Mouse (Mus musculus) intestine, embryonic 14.5 days (tissue): ENCODE data around the gene Sdr9c7. TPM values are rescaled to one million over a fixed set of nuclear protein-coding genes. Genes with fewer than 3 reads are reported as not detected.
A peak's percentile ranks its signal among the peaks of the same experiment; 100 is the strongest.
"Not testable (repeated sequence)": the region's sequence is repeated elsewhere in the genome, so short reads cannot be mapped to it uniquely, and the experiment has no call there.

Experiments
- ATAC-seq: fragments of 200-750 bp; cut with Nextera tagmentation; replicated peaks from 2 replicates; pipeline ENCODE4 v1.8.0; 2017; ENCODE audit warnings: low read depth, moderate number of reproducible peaks, moderate TSS enrichment, moderate library complexity; ENCODE audit not compliant: low FRiP score, low TSS enrichment
- DNase-seq: peaks from one replicate; pipeline ENCODE4 v3.0.0-alpha.2; 2018; ENCODE audit warnings: low spot score
- H3K27ac ChIP-seq: fragments of 300-500 bp; sonication (generic); 2 replicates; pipeline ENCODE4 v1.5.1; 2014; ENCODE audit warnings: low read depth, mild to moderate bottlenecking, control low read depth
- H3K27me3 ChIP-seq: fragments of 300-500 bp; sonication (generic); replicated peaks from 2 replicates; pipeline ENCODE4 v1.6.1; 2014; ENCODE audit warnings: low read length, control low read depth; ENCODE audit not compliant: control insufficient read depth, insufficient read depth
- H3K36me3 ChIP-seq: fragments of 300-500 bp; sonication (generic); 2 replicates; pipeline ENCODE4 v1.6.1; 2014; ENCODE audit warnings: low read length, control low read depth; ENCODE audit not compliant: control insufficient read depth, insufficient read depth
- H3K4me1 ChIP-seq: fragments of 300-500 bp; sonication (generic); replicated peaks from 2 replicates; pipeline ENCODE4 v1.6.1; 2014; ENCODE audit warnings: low read length, control low read depth, mixed read lengths; ENCODE audit not compliant: control insufficient read depth, insufficient read depth
- H3K4me2 ChIP-seq: fragments of 300-500 bp; sonication (generic); 2 replicates; pipeline ENCODE4 v1.6.1; 2014; ENCODE audit warnings: low read length
- H3K4me3 ChIP-seq: fragments of 300-500 bp; sonication (generic); 2 replicates; pipeline ENCODE4 v1.5.1; 2014; ENCODE audit warnings: low read depth, low read length, control low read depth, mixed read lengths
- H3K9ac ChIP-seq: fragments of 300-500 bp; sonication (generic); 2 replicates; pipeline ENCODE4 v1.6.1; 2014; ENCODE audit warnings: mild to moderate bottlenecking, low read length
- H3K9me3 ChIP-seq: fragments of 300-500 bp; sonication (generic); 2 replicates; pipeline ENCODE4 v1.6.1; 2016; ENCODE audit warnings: low read length, control low read depth; ENCODE audit not compliant: control insufficient read depth
- WGBS: fragments of 180-500 bp; shearing (Covaris S2); extraction: QIAGEN DNeasy Blood & Tissue Kit; methylation state at CpG from one replicate; pipeline ENCODE4 v1.1.7; 2014; 5-methylcytosine and 5-hydroxymethylcytosine counted together
- polyA plus RNA-seq: library from polyadenylated mRNA; unstranded; fragments of >200 nt; fragmentation: Nextera tagmentation; extraction: Ambion mirVana; gene quantifications from 2 replicates; pipeline ENCODE4 v1.2.1, GENCODE M21; 2014

The Sdr9c7 gene
- polyA plus RNA-seq, 1 experiment from 2014 or later, result not detected

DNA sequence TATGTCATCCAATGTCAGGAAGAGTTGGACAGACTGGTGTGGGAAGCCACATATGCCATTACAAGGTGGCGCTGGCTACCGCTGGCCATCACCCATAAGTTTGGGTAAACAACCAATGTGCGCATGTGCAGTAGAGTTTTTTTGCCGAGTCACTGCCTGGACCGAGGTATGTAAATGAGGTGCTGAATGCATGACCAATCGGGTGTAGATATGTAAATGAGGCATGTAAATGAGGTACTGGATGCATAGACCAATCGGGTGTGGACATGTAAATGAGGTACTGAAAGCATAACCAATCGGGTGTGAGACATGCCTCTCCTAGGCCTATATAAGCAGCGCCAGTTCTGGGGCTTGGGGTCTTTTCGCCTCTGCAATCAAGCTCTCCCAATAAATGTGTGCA is 41.3 kb downstream of the Sdr9c7 start:
- H3K36me3 ChIP-seq, H3K4me2 ChIP-seq, H3K9ac ChIP-seq, H3K9me3 ChIP-seq, H3K27me3 ChIP-seq, H3K4me3 ChIP-seq, DNase-seq, ATAC-seq, H3K27ac ChIP-seq, H3K4me1 ChIP-seq: not testable (repeated sequence)
- 98% methylated on average over 10 of the region's 10 CpGs for WGBS

DNA sequence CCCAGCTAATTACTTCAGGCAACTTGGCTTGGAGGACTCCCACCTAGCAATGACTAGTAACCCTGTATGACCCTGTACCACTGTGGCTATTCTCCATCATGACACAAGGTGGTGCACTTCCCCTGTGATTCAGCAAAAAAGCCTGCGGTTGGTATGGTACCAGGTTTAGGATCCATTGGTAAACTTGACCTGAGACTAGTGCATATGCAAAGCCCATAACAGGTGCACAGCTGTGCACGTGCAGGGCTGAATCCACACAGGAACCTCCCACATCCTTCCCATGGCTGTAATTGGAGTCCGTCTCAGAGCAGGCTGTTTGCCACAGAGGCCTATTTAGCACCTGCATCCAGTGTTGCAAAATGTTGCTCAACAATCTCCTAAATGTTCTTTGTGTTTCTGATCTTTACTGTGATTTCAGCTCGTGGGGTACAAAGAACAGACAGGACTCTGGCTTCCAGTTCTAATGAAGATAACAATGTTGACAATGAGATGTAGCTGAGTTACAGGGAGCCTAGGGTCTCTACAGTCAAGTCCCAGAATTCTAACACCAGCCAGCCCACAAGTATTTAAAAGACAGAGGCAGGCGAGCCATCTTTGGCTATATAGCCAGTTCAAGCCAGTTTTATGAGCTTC is 47.2 kb downstream of the Sdr9c7 start:
- WGBS, result 40% methylated on average over 5 of the region's 5 CpGs
- no peak overlapping the region for H3K9ac ChIP-seq
- no peak overlapping the region for H3K4me2 ChIP-seq
- peak; percentile 80 for DNase-seq
- H3K36me3 ChIP-seq, result no peaks in the 10 kb centered on the region
- no peaks in the 10 kb centered on the region for H3K9me3 ChIP-seq
- peak; percentile 55 for ATAC-seq
- no peaks in the 10 kb centered on the region for H3K4me1 ChIP-seq
- H3K27me3 ChIP-seq, result no peaks in the 10 kb centered on the region
- no peak overlapping the region for H3K27ac ChIP-seq
- H3K4me3 ChIP-seq, result no peak overlapping the region

DNA sequence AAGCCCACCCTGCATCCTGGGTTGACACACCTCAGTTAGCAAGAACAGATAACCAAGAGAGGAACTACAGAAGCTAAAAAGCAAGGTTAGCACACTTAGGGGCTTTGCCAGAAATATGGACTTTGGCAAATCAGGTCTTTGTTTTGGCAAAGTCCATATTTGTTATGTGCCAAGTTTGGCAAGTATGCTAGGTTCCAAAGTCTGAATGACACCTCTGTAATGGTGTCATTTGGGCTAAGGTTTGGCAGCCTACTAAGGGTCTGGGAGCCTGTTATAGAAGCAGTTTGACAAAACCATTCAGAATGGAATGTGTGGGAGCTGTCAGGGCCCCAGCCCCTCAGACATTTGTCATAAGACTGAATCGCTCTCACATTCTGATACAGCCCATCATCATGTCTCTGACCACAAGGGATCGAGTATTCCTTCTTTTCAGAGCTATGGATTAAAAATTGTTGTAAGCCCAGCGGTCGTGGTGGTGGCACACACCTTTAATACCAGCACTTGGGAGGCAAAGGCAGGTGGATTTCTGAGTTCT is 51.3 kb downstream of the Sdr9c7 start:
- ATAC-seq (no peak), DNase-seq (no peak)
- H3K4me2 ChIP-seq, result no peak overlapping the region
- H3K9ac ChIP-seq, result no peak overlapping the region
- no peaks in the 10 kb centered on the region for H3K9me3 ChIP-seq
- H3K27ac ChIP-seq, result no peak overlapping the region
- no peaks in the 10 kb centered on the region for H3K36me3 ChIP-seq
- no peak overlapping the region for H3K4me3 ChIP-seq
- WGBS, result 80% methylated on average over 4 of the region's 4 CpGs
- H3K27me3 ChIP-seq, result no peaks in the 10 kb centered on the region
- H3K4me1 ChIP-seq, result no peaks in the 10 kb centered on the region

DNA sequence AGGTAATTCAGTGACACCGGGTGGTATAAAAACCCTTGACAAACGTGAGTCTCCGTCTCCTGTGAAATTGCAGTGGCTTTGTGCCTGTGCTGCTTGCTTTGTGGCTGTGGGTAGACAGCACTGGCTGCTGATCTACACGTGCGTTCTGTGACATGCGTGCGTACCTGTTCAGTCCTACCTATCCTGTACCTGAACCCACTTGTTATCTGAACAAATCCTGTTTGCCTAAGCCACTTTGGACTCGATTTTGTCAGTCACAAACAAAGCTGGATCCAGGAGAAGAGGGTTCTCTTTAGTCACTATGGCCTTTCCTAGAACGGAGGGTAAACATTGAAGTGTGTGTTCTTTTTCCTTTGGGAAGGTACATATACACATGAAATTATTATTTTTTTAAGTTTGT is 53.1 kb downstream of the Sdr9c7 start:
- Histone ChIP-seq H3K27me3 (no peaks in the 10 kb centered on the region), H3K4me2 (no peak overlapping the region), H3K4me1 (no peaks in the 10 kb centered on the region), H3K36me3 (no peaks in the 10 kb centered on the region), H3K4me3 (no peak overlapping the region), H3K9me3 (no peaks in the 10 kb centered on the region), H3K9ac (no peak overlapping the region), H3K27ac (no peak overlapping the region)
- DNase-seq (no peak), ATAC-seq (no peak)
- 77% methylated on average over 9 of the region's 9 CpGs for WGBS

DNA sequence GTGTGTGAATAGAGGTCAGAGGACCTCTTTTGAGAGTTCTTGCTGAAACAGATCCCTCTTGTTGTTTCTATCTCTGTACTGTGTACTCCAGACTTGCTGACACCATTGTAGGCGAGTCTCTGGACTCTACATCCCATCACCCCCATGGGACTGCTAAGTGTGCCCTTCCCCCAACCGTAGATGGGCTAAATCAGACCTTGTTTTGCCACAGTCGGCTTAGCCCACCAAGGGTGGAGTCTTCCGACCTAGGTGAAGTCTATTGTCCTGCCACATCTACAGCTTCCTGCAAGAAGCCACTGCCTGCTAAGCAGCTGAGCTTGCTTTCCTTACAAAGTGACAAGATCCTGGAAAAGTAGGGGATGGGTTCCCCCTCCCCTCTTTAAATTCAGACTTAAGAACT is 53.5 kb downstream of the Sdr9c7 start:
- no peak overlapping the region for H3K4me3 ChIP-seq
- no peak overlapping the region for H3K4me2 ChIP-seq
- H3K27ac ChIP-seq, result no peak overlapping the region
- no peaks in the 10 kb centered on the region for H3K27me3 ChIP-seq
- no peaks in the 10 kb centered on the region for H3K4me1 ChIP-seq
- 80% methylated on average over 4 of the region's 4 CpGs for WGBS
- H3K9ac ChIP-seq, result no peak overlapping the region
- no peaks in the 10 kb centered on the region for H3K36me3 ChIP-seq
- DNase-seq (no peak), ATAC-seq (no peak)
- no peaks in the 10 kb centered on the region for H3K9me3 ChIP-seq

DNA sequence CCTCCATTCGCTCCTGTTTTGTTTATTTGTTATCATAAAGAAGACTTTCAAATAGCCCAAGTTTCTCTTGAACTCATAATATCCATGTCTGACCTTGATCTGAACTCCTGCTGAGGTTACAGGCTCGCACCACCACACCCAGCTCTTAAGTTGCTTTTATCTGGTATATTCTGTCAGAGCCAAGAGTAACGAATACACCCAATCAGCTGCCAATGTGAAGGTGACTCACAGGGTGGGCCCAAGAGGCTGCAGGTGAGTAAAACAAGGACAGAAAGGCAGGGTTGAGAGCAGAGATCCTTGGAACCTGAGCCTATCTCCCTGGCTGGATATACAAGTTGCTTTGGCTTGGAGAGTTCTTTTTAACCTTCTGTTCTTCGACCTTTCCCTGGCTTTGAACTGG is 56.7 kb downstream of the Sdr9c7 start:
- Histone ChIP-seq H3K4me1 (no peaks in the 10 kb centered on the region), H3K4me2 (no peak overlapping the region), H3K27ac (no peak overlapping the region), H3K36me3 (no peaks in the 10 kb centered on the region), H3K9ac (no peak overlapping the region), H3K4me3 (no peak overlapping the region), H3K9me3 (no peaks in the 10 kb centered on the region), H3K27me3 (no peaks in the 10 kb centered on the region)
- no peak for ATAC-seq
- DNase-seq, result no peak
- WGBS, result 75% methylated on average over 4 of the region's 4 CpGs

DNA sequence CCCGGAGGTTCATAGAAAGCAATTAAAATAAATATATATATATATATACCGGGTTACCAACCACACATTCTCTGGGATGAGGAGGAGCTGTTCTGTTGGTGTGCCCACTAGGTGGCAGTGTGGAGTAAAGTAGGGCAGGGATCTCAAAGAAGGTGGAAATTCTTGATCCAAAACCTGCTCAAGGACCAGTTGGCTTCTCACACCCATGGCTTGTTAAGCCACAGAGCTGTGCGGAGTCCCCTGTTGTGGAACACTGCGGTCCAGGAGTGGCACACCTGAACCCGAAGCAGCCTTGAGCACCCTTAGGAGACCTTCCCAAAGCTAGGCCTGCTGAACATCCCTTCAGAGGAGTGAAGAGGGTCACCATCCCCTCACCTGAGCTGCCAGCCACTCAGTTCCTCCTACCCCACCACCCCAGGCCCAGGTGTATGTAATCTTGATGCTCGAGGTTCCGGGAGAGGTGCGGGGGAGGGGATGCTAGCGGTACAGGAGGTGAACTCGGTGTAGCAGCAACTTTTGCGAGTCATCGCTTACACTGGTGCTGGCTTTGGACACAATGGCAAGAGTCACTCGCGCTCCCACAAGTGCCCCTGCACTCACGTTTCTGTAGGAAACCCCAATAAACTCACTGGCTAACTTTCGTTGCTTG is 58.0 kb downstream of the Sdr9c7 start:
- Histone ChIP-seq H3K9ac (no peak overlapping the region), H3K4me3 (no peak overlapping the region), H3K4me2 (no peak overlapping the region), H3K36me3 (no peaks in the 10 kb centered on the region), H3K27ac (no peak overlapping the region), H3K27me3 (no peaks in the 10 kb centered on the region), H3K9me3 (no peaks in the 10 kb centered on the region), H3K4me1 (no peaks in the 10 kb centered on the region)
- DNase-seq (peak; percentile 88), ATAC-seq (peak; percentile 68; the same call in 1 of the 2 replicates)
- 58% methylated on average over 16 of the region's 16 CpGs for WGBS

DNA sequence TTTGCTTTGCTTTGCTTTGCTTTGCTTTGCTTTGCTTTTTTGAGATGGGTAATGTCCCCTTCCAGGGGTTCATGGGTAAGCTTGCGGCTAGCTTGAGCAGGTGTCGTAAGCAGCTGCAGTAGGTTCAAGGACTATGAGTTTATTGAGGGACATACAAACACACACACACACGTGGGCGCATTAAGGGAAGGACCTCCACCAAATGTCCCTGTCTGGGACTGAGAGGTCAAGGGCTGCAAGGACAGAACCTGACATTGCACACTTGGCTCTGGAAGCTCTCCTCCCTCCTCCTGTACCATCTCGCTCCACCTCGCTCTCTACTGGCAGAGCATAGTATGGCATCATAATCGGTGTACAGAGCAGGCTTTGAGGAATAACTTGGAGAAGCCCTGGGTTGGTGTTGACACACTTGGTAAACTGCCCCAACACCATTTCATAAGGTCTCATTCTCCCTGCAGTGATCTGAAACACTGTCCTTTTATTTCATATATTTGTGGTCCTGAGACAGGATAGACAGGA is 60.9 kb downstream of the Sdr9c7 start:
- Histone ChIP-seq H3K4me1 (no peaks in the 10 kb centered on the region), H3K9me3 (no peaks in the 10 kb centered on the region), H3K4me3 (no peak overlapping the region), H3K27ac (no peak overlapping the region), H3K27me3 (no peaks in the 10 kb centered on the region), H3K36me3 (no peaks in the 10 kb centered on the region), H3K9ac (no peak overlapping the region), H3K4me2 (no peak overlapping the region)
- DNase-seq (peak; percentile 32), ATAC-seq (no peak)
- WGBS, result 91% methylated on average over 7 of the region's 7 CpGs
